Mouse (Mus musculus) urinary bladder, postnatal 14 days (tissue): ENCODE measurements at regions not wholly inside any gene's neighbourhood (a gene's known extent, or its start where the extent isn't known, plus 50 kb on each side); places are given as distances from the start of the nearest gene placed in this dataset.

Source experiments
- DNase-seq: peaks from one replicate; pipeline ENCODE4 v3.0.0; 2021; ENCODE audit warnings: low spot score

- no peak for DNase-seq
These were observed 80.0 kb downstream of the Tbx4 start for GRCm38 (mm10) chr11:85966207-85966606.

- no peak for DNase-seq
These were observed 84.1 kb downstream of the Tbx4 start for GRCm38 (mm10) chr11:85970287-85970686.

GRCm38 (mm10) chr11:85972385-85972784 lies 86.2 kb downstream of the Tbx4 start:
- DNase-seq = peak; percentile 72

- DNase-seq = no peak
These were observed 87.5 kb downstream of the Tbx4 start for GRCm38 (mm10) chr11:85973736-85974135.

- no peak for DNase-seq
These were observed 90.6 kb downstream of the Tbx4 start for GRCm38 (mm10) chr11:85976693-85977434.

- no peak for DNase-seq
These were observed 94.2 kb downstream of the Tbx4 start for GRCm38 (mm10) chr11:85980388-85980787.

GRCm38 (mm10) chr11:85981561-85981960 lies 95.3 kb downstream of the Tbx4 start:
- no peak for DNase-seq

- DNase-seq = peak; percentile 59
These were observed 100.1 kb downstream of the Tbx4 start for GRCm38 (mm10) chr11:85986338-85986737.

- no peak for DNase-seq
These were observed 101.0 kb downstream of the Tbx4 start for GRCm38 (mm10) chr11:85987181-85987580.

GRCm38 (mm10) chr11:85989536-85989935 lies 103.3 kb downstream of the Tbx4 start:
- DNase-seq = no peak

- peak; percentile 17 for DNase-seq
These were observed 103.8 kb downstream of the Tbx4 start for GRCm38 (mm10) chr11:85989940-85990493.

- DNase-seq = peak; percentile 14
These were observed 109.3 kb downstream of the Tbx4 start for GRCm38 (mm10) chr11:85995318-85996095.

- DNase-seq = no peak
These were observed 110.5 kb downstream of the Tbx4 start for GRCm38 (mm10) chr11:85996686-85997085.

GRCm38 (mm10) chr11:86003341-86003740 lies 117.1 kb downstream of the Tbx4 start:
- DNase-seq = no peak

GRCm38 (mm10) chr11:86005284-86005683 lies 119.1 kb downstream of the Tbx4 start:
- DNase-seq = no peak

- no peak for DNase-seq
These were observed 119.8 kb downstream of the Tbx4 start for GRCm38 (mm10) chr11:86005899-86006445.

GRCm38 (mm10) chr11:86006859-86007258 lies 120.6 kb downstream of the Tbx4 start:
- no peak for DNase-seq
